In genomic region chr6:90568721-90569120, GRCm38 (mm10) we compare ENCODE assay signal across 17 mouse cellular contexts.
"Had no signal": no experiment of that assay in that cellular context is flagged by ENCODE, and none has a peak within 500 bp of the region (broad histone marks: within the 10 kb centered on the region; RNA-seq: fewer than 3 reads in every experiment).

No protein-coding gene starts in this region.

- H3K9me3 ChIP-seq: limb, embryonic 12.5 days; limb, embryonic 15.5 days had no signal

- H3K4me2 ChIP-seq: limb, embryonic 12.5 days; limb, embryonic 15.5 days; liver, embryonic 11.5 days; lung, embryonic 14.5 days; midbrain, embryonic 11.5 days had no signal

- H3K9ac ChIP-seq: limb, embryonic 12.5 days; limb, embryonic 15.5 days; liver, embryonic 14.5 days; liver, postnatal 0 days; lung, embryonic 14.5 days had no signal

- H3K4me3 ChIP-seq: limb, embryonic 12.5 days; limb, embryonic 15.5 days had no signal

- H3K36me3 ChIP-seq: limb, embryonic 12.5 days; limb, embryonic 15.5 days had no signal

- H3K27ac ChIP-seq: limb, embryonic 12.5 days; limb, embryonic 15.5 days; liver, embryonic 14.5 days had no signal

- ATAC-seq: intestine, embryonic 16.5 days; liver, postnatal 0 days; lung, postnatal 0 days had no signal

- H3K27me3 ChIP-seq: limb, embryonic 12.5 days; limb, embryonic 15.5 days had no signal

- DNase-seq: kidney, adult 8-10 months; kidney, postnatal 25 days; layer of hippocampus, postnatal 36 days; left cerebral cortex, postnatal 4 days; liver, postnatal 0 days; lung, embryonic 14.5 days; lung, postnatal 4 days; midbrain, embryonic 14.5 days; thymus, adult 18-20 months; thymus, postnatal 36 days had no signal
